Mouse (Mus musculus) urinary bladder, postnatal 14 days (tissue): ENCODE results near the gene S100a10.
"Not testable (repeated sequence)": the region's sequence is repeated elsewhere in the genome, so short reads cannot be mapped to it uniquely, and the experiment has no call there.

Source experiments
- DNase-seq: peaks from one replicate; pipeline ENCODE4 v3.0.0; 2021; ENCODE audit warnings: low spot score

Gene S100a10

DNA sequence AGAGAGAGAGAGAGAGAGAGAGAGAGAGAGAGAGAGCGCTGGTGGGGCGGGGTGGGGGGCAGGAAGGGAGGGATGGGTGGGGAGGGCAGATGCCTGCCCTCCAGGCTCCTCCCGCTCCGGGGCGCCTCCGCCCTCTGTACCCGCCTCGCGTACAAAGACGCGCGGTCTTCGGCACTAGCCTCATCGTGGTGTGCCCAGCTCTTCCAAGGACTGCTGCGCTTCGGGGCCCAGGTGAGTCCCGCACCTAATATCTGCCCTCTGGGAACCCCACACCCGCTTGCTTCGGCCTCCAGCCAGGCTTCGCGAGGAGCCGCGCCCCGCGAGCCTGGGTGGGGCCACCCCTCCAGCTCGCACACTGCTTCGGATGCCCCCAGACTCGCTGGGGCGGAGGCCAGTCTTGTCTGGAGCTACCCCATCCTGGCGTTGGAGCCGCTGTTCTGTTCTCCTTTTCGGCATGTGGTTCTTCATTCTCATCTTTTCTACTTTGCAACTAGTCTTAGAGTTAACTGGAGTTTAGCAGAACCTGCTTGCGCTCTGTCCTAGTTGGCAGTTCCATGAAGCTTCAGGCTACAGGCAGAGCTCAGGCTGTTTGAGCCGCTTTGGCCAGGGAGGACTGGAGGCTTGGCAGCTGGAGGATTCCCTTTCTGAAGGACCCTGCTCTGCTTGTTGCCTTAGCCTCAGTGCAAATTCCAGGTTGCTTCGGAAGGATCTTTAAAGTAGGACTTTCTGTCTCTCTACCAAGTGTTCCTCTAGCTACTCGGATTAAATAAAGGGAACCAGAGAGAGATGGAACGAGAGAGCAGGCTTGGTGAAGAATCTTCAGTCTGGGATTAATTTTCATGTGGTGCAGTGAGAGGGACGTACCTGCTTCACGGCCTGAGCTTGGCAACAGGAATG lies at the start of gene S100a10:
Gene S100a10, plus strand, starts transcription at position 100 of the 897 bp plus-strand sequence.
- DNase-seq: peak; percentile 82

DNA sequence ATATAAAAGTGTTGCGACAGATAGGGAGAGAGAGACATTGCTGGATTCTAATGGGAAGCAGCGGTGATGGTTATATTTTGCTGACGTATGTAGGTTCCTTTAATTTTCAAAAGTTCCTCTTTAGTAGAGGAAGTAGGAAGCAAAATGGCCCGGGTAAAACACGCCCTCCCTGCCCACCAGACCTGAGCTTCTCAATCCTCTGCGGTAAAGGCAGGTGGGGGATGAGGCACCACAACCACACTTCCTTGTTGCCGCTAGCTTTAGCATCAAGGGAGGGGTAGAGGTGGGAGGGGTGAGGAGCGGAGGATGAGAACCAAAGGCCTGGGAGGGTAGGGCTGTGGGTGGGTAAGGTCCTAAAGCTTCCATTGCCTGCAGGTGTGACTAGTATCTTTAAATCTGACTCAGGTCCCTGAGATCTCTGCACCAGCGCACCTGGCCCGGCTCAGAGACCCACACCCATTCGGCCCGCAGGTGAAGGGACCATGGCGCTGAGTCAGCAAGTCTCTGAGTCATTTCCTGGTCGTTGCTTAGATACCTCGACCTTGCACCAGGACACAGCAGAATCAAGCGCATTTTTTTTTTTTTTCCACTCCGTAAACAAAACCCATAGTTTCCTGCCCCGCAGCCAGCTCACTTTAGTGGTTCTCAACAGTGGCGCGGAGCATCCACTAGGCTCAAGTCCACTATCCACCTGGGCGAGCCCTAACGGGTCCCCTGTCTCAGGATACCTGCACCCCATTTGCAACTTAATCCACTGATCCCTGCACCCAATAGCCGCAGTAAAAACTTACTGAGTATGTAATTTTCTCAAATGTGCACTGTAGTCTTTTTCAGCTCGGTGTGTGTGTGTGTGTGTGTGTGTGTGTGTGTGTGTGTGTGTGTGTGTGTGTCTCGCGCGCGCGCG lies 48.7 kb upstream of the S100a10 start:
- DNase-seq: peak; percentile 84

GRCm38 (mm10) chr3:93506881-93507325 lies 48.0 kb upstream of the S100a10 start:
- peak; percentile 70 for DNase-seq

DNA sequence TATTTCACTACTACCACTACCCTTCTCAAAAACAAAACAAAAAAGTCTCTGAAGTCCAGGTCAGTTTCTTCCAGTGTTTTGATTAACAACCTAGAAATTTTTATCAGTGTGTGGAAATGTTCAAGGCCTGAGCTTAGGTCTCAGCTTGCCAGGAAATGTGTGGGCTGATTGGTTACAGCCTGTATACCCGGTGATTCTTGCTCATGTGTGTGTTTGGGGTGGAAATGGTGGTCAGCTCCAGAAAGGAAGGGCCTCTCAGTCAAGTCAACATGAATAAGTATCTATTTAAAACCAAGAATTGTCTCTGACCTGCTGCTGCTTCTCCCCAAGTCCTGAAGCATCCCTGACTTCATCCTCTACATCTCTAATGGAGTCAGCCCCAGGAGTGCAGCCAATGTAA lies 45.6 kb upstream of the S100a10 start:
- DNase-seq: no peak

DNA sequence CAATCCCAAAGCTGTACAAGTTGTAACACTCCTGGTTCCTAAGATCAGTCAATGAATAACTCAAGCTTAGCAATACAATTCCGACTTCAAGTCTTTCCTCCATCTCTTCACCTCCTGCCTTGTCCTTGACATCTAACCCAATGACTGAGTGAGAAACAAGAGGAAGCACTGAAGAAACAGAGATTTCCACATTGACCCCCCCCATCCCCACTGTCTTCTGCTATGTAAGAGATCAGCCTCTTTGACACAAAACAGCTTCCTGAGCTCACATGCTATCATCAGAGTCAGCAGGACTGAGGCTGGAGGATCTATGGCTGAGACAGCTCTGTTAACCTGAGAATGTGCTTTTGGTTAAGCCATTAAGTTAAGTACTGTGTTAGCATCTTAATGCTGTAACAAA lies 43.8 kb upstream of the S100a10 start:
- DNase-seq: no peak

DNA sequence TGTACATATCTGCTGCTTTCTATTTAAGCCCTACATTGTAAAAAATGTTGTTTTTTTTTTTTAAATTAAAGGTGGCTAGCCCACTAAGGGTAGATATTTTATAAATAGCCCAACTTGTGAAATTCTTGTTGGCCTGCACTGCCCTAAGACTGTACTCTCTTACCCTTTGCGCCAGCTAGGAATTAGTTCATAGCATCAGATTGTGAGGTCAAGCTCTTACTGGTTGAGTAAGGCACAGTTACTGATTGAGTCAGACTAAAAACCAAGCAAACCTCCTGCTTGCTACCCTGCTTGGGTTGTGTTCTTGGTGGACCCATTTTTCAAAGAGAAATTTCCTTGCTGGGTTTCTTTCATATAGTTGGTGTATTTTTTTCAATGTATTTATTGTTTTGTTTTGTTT lies 43.1 kb upstream of the S100a10 start:
- no peak for DNase-seq

DNA sequence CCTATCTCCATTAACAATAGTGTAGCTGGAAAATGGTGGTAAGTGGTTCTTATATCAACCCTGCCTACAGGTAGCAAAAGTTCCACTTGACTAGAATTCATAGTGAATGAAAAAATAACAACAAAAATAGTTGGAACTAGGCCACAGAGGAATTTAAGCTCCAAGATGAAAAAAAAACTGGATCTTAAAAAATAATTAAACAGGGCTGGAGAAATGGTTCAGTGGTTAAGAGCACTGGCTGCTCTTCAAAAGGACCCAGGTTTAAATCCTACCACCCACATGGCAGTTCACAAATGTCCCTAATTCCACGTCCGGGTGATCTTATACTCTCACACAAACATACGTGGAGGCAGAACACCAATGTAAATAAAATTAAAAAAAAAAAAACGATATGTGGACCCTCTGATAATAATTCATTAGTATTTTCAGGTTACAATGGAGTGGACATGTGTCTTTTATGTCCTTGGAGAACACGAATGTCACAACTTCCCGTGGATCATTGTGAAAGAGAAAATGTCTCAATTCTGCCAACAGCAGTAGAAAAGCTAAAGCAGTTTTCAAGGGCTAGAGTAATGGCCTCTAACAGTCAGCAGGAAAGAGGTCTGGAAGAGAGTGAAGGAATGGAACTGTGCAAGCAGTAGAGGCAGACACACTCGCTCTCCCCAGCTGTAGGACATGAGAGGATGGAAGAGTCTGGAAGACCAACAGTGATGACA lies 42.3 kb upstream of the S100a10 start:
- DNase-seq: no peak

DNA sequence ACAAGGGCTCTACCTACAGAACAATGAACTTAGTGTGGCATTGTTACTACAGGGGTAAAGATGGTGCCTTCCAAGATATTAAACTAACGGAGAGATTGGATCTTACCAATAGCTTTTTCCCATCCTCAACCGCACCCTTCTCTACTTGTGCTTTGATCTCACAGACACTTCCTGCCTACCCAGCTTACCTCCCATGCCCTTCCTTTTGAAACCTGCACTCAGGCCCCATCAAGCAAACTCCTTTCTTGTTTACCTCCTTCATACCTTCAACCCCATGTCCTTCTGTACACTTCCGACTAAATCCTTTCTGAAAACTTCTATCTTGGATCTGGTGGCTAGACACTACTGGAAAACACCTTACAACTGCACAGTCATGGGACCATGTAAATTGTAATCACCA lies 40.3 kb upstream of the S100a10 start:
- no peak for DNase-seq

- DNase-seq: no peak
Observed at GRCm38 (mm10) chr3:93517343-93517742, 37.5 kb upstream of the S100a10 start.

- no peak for DNase-seq
Observed at GRCm38 (mm10) chr3:93519856-93520329, 35.0 kb upstream of the S100a10 start.

DNA sequence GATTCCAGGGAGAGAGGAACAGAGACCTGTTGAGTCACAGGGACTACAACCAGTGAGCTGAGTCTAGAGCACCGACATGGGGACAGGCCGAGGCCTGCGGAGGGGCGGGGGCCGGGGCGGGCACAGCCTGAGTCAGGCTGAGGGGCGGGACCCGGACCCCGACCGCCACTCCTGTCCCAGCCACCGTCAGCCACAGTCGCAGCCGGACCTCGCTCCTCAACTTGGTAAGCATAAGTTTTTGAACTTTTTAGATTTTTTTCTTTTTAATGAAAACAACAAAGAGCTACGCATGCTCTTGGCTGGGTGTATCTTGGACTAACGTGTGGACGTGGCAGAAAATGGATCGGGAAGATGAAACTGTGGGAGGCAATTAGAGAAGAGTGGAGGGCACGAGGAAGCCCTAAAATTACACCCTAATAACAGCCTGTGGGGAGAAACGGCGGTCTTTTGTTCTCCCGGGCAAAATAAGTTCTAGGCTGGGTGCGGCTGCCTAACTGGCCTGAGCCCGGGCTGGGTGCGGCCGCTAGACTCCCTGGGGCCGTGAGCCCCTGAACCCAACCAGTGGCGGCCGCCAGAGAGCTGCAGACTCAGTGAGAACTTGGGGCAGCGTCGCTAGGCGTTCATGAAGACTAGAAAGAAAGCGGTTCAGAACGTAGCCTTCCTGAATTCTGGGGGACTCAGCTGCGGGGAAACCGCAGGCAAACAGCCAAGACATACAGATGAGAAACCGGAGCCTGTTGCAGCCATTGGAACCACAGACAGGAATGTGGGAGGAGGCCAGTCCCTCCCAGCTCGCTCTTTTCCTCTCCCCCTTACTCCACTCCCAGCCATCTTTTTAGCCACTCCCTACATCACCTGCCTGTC lies 34.3 kb upstream of the S100a10 start, which contains the start of gene S100a11:
Gene S100a11, plus strand, starts transcription at position 159 of the 864 bp plus-strand sequence.
- peak; percentile 78 for DNase-seq

DNA sequence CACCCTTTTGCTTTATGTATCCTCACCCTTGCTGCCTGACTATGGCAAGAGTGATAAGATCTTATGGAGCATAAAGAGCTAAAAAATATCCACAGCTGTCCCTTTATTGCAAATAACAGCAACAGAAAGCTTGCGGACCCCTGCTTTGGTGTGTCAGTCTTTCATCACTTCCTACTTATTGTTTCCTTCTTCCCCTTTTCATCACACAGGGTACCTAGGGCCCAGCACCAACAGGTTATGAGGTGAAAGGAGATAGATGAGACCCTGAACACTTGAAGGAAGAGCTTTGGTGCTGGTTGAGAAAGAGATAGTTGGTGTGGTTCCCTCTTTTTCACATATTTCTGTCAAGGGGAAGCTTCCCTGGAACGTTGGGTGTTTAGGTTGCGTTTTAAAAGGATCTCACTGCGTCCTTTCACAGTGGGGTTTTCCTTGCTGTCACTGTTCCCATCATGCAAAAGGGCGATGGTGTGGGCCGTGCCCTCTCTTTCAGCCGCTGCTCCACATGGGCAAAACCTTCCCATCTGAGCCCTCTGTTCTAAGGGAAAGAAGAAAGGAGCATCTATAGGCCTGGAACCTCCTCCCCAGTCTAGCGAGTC lies 33.3 kb upstream of the S100a10 start:
- no peak for DNase-seq

DNA sequence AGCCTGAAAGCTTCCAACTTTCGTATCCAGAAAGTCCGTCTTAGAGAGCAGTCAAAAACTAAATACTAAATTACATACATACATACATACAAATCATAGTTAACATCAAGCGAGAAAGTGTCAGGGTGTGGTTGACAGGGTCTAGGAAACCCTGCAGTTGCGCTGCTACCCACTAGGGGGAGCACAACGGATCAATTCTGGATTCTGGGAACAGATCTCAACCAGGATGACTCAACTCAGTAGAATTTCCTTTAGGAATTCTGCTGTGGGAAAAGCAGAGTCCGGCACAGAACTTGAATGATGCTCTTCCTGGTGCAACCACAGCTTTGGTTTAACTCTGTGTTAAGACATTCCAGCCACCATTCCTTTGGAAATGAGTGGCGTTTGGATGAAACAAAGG lies 32.3 kb upstream of the S100a10 start:
- DNase-seq: peak; percentile 72

DNA sequence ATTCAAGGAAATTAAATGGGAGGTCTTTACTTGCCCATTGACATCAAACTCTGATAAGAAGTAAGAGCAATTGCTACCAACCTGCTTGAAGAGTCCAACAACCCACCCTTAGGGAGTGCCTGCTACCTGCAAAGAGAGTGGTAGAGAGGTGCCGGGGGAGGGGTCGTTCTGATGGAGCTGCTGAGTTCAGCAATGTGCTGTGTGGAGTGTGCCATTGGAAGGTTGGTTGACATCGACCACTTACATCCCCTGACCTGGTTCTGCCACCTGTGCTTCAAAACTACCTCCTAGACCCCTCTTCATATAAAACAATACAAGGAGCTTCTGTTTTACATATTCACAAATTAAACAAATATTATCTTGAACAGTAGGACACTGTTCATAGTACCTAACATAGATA lies 27.6 kb upstream of the S100a10 start:
- DNase-seq: no peak

DNA sequence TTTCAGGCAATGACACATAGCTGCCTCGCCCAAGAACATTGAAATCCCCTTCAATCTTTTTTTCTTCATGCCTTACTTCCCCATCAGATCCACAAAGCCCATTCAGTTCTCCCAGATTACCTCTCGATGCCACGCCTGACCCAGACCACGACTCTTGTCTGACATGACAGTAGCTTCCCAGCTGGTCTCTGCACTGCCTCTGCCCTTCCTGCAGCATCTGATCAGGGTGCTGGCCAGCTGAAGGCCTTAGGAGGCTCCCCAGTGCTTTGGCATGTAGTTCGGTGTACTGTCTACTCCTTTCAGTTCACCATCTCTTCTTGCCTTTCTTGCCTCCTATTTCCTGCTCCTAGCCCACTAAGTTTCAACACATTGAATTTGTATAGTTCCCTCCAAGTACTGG lies 26.1 kb upstream of the S100a10 start:
- DNase-seq: no peak

GRCm38 (mm10) chr3:93537068-93537576 lies 17.8 kb upstream of the S100a10 start:
- DNase-seq: peak; percentile 67

DNA sequence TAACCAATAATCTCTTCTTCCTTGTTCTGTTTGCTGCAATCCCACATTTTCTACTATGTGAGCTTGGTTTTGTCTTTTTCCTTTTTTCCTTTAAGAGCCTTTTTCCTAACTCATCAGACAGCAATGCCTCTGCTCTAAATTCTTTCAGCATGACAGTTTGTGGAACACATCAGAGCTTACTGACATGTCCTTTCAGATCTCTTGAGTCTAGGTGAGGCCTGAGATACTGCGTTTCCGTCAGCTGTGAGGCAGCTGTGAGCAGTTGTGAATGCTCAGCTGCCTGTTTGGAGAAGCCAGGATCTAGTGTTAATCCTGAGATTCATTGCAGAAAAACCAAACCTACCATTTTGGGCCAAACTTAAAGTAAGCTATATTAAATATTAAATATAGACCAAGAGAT lies 16.4 kb upstream of the S100a10 start:
- DNase-seq: no peak

DNA sequence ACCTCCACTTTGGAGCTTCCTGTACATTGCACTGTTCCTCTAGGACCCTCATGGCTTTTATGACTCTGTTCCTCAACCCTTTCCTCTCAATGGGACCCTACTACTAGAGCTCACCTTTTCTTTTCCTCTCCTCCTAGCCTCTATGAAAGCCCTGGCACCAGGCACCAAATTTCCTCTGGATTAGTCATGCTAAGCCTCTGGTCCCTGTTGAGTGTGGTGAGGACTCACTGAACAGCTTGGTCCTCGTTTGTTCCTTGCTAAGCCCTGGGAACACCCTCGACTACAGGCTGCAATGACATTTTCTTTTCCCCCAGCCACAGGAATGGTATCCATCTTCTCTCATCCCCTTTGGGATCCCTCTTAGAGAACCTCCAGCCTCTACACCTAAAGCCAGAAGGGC lies 13.4 kb upstream of the S100a10 start:
- DNase-seq: no peak

DNA sequence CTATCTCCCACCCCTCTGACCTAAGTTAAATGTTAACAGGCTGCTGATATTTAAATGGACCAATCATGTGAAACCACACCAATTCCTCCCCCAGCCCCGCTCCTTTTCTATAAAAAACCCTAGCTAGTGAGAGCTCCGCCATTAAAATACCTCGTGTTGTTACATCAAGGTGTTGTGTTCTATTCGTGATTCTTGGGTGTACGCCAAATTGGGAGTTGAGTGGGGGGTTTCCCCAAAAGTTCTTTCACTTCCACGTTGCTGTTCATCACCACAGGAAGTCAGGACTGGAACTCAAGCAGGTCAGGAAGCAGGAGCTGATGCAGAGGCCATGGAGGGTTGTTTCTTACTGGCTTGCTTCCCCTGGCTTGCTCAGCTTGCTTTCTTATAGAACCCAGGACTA lies 10.7 kb upstream of the S100a10 start:
- DNase-seq: not testable (repeated sequence)

DNA sequence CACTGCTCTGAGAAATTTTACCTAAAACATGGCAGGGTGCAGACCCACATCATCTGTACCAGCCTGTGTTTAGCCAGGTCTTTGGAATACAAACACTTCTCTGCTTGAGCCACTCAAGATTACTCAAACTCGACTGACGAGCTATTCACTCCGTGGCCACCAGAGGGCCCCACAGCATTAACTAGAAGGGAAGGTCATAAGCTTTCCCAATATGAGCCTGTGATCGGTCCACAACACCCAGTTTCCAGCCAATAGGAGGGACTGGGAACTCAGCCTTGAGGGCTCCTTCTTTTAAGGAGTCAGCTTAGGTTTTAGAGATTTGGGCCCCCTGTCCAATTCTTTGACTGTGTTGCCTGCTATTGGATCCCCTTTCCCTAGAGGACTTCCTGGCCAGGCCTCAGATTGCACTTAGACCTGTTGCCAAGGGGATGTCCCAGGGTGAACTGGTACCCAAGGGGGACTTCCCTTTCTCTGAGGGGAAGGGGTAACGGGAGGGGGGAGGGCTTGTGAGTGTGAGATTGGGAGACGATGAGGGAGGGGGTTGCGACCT lies 7.7 kb upstream of the S100a10 start:
- peak; percentile 90 for DNase-seq
